Mouse (Mus musculus) cerebral cortex, adult 2 months (tissue): ENCODE data around the gene Dlx3.

Source experiments
- WGBS: fragments of 180-500 bp; shearing (Covaris S2); methylation state at CpG from one replicate; pipeline ENCODE4 v1.1.7; 2018; 5-methylcytosine and 5-hydroxymethylcytosine counted together

The Dlx3 gene

DNA sequence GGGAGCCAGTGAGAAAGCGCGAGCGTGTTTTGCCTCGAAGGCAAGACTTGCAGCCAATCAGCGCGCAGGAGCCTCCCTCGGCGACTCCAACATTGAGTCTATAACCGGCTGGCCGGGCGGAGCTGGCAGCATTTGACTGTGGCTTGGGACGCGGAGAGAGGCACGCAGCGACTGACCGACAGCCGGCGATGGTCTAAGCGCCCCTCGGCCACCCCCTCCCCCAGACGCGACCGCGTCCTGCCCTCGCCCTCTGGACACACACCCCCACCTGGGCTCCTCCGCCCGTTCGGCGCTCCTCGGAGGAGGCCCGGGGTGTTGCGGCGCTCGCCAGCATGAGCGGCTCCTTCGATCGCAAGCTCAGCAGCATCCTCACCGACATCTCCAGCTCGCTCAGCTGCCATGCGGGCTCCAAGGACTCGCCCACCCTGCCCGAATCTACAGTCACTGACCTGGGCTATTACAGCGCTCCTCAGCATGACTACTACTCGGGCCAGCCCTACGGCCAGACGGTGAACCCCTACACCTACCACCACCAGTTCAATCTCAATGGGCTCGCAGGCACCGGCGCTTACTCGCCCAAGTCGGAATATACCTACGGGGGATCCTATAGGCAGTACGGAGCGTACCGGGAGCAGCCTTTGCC, at the start of gene Dlx3:
Dlx3 (plus strand) TSS at position 130 of the 643 bp plus-strand sequence.
- WGBS = 2% methylated on average over 55 of the region's 55 CpGs

GRCm38 (mm10) chr11:95070140-95071107, 49.5 kb upstream of the Dlx3 start:
- 81% methylated on average over 8 of the region's 8 CpGs for WGBS

DNA sequence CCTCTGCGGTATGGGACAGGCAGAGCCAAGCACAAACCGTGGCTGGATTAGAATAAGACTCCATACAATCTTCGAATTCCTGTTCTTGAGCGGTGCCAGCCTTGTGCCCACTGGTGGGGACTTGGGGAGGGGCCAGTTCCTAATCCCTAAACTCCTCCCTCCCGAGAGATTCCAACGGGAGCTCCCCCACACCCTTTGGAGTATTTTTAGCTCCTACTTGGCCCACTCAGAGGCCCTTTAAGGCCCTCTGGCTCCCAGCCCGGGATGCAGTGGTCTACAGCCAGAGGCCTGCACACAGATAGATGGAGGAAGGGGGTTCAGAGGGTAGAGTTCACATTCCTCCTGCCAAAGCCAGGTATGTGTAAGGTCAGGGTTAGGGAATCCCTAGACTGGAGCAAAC, 48.7 kb upstream of the Dlx3 start:
- 51% methylated on average over 7 of the region's 7 CpGs for WGBS

- 74% methylated on average over 8 of the region's 8 CpGs for WGBS
These were observed 47.8 kb upstream of the Dlx3 start for GRCm38 (mm10) chr11:95072136-95072535.

DNA sequence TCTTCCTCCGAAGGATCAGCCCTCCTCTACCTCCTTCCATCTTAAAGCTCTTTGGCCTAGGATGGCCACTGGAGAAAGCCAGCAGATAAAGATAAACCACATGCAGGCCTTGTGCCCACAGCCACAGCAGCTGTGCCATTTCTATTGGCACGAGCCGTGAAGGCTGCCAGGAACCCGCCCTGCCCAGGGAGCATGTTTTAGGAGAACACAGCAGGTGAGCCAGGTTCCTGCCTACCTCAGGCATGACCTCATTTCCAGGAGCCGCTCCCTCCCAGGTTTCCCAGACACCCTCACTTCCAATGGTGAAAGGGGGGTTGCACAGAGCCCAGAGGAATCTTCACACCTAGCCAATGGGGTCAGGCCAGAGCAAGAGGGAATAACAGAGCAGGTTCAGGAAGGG, 47.1 kb upstream of the Dlx3 start:
- WGBS = 64% methylated on average over 5 of the region's 5 CpGs

DNA sequence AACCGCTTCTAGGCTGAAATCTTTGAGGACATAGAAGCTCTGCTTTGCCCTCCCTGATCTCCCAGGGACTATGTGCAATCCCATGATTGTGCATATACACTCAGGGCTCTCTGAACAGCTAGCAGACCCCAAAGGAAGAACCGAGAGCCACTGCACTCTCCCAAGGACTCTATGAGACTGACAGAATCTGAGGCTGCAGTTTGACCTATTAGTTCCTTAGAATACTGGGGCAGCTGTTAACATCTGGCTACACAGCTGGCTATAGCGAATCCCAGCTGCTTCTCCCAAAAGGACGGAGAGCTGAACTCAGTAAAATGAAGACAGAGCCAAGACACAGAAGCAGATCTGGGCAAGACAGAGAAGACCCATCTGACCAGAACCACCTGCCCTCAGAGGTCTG, 46.1 kb upstream of the Dlx3 start:
- WGBS = 92% methylated on average over 4 of the region's 4 CpGs

- 87% methylated on average over 4 of the region's 4 CpGs for WGBS
These were observed 45.2 kb upstream of the Dlx3 start for GRCm38 (mm10) chr11:95074694-95075093.

DNA sequence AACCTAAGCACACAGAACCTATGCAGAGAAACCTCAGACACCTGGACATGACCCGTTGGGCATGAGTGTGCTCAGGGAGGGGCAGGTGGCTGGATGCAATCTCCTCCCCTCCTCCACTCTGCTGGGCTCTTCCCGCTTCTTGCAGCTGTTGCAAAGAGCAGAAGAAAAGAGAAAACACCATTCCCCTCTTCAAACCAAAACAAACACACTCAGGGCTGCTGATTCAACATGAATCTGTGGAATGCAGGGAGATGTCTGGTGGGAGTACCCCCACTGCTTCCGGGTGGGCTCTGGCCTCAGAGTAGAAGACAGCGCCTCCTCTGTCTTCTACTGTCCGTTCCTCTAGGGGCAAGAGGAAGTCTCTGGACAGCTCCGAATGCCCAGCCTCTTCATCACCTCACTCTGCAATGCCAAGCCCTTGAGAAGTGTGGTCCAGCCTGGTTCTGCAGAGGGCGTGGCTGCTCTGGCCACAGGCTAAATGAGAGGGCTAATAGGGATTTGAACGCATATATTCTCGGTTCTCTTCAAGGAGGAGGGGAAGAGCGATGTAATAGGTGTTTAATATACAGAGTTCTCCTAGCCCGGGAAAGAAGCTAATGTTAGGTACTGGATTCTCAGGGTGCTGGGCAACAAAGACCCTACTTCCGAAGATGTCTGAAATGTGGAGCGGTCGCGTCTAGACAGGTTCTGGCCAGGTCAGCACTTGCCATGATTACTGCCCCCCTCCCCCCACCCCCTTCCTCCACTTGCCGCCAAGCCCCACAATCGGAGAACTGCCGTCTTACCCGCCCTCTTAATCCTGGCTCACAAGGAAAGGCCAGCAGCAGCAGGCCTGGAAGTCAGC, 44.5 kb upstream of the Dlx3 start:
- WGBS = 14% methylated on average over 19 of the region's 19 CpGs

GRCm38 (mm10) chr11:95076041-95076535, 43.8 kb upstream of the Dlx3 start:
- WGBS = 1% methylated on average over 42 of the region's 42 CpGs

- 2% methylated on average over 49 of the region's 51 CpGs for WGBS
These were observed 43.3 kb upstream of the Dlx3 start, which contains the start of gene Itga3 for GRCm38 (mm10) chr11:95076536-95077111. Gene Itga3 (minus strand): TSS chr11:95076801.

DNA sequence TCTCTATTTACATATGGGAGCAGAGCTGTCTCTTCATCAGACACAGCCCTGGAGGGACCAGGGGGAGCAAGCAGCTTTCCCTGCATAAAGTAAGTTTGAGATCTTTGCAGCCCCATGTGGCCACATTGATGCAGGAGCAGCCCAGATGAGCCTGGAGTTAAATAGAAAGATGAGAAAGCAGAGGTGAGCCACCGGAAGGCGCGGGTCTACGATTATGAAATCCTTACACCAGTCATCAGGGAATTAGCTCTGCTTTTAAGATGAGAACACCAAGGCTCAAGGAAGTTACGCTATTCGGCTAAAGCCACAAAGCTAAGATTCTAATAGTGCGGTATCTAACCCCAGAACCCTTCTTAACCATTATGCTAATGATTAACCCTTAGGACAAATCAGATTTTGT, 42.0 kb upstream of the Dlx3 start:
- 83% methylated on average over 7 of the region's 7 CpGs for WGBS

DNA sequence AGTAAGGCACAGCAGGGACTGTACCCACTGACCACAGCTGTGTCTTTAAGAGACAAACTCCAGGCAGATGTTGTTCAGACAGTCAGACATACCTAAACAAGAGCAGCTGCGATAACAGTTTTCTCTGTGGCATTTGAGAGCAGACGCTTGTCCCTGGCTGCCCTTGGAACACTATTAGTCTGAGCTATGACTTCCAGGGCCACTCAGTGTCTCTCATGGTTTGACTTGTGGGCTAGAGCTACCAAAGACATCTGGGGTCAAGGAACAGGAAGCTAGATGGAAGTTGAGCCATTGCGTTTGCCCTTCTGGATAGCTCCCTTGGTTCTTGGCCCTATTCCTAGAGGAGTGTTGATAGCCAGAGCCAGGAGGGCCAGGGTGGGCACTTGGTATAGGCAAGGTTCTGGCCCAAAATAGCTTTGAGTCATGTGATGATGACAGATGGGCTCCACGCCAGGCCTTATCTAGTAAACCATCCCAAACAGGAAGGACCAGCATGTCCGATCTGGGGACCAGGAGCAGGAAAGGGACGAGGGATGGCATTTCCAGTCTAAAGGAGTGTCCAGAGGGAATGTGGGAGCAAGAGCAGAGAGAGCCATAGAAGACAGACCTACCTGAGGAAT, 40.6 kb upstream of the Dlx3 start:
- 84% methylated on average over 6 of the region's 6 CpGs for WGBS

- 90% methylated on average over 6 of the region's 6 CpGs for WGBS
These were observed 39.1 kb upstream of the Dlx3 start for GRCm38 (mm10) chr11:95080783-95081182.

- WGBS = 95% methylated on average over 7 of the region's 7 CpGs
These were observed 37.0 kb upstream of the Dlx3 start for GRCm38 (mm10) chr11:95082896-95083295.

- WGBS = 57% methylated on average over 4 of the region's 4 CpGs
These were observed 35.7 kb upstream of the Dlx3 start for GRCm38 (mm10) chr11:95084175-95084574.

DNA sequence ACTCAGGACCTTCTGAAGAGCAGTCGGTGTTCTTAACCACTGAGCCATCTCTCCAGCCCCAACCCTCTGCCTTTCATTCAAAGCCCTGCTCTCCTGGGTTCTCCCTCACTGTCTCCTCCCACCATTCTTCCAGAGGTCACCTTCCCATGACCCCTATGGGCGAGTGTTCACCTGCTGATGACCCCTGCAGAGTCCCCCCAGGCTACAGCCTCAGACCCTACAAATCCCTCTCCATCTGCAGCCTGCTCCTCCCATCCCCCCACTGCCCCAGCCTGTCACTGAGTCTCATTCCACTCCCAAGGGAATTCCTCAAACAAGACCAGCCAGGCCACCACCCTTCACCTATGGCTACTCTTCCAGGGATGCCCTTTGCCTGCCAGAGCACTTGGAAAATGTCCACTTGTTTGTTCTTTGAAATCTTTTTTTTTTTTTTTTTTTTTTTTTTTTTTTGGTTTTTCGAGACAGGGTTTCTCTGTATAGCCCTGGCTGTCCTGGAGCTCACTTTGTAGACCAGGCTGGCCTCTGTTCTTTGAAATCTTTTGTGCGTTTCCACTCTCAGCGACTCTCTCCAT, 35.0 kb upstream of the Dlx3 start:
- WGBS = 57% methylated on average over 5 of the region's 5 CpGs

DNA sequence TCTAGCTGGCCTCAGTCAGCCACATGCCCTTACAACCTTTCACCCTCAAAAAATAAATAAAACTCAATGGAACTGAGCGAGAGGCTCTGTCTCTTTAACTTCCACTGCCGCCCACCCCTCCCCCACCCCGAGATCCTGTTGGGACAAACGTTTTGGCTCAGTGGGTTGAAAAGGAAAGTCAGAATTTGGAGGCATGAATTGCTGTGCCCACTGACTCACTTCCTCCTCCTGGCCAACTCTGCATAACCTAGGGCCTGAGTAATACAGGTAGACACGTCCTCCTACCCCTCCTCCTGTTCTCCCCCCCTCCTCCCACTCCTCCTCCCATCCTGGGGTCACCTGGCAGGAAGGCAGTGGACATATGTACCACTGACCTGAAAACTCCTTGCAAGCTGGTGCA, 34.2 kb upstream of the Dlx3 start:
- WGBS = 32% methylated on average over 5 of the region's 5 CpGs

GRCm38 (mm10) chr11:95086229-95086628, 33.7 kb upstream of the Dlx3 start:
- 69% methylated on average over 5 of the region's 5 CpGs for WGBS

GRCm38 (mm10) chr11:95087301-95088228, 32.4 kb upstream of the Dlx3 start:
- 72% methylated on average over 17 of the region's 17 CpGs for WGBS
